Mouse (Mus musculus) MEL (cell line): ENCODE data around the gene Mfsd2a.

ENCODE experiments used
- CHD2 ChIP-seq: IDR thresholded peaks from 2 replicates; pipeline ENCODE4 v1.6.1; 2011; ENCODE audit warnings: low read length, improper control_type of control experiment
- CTCF ChIP-seq, 3 experiments: IDR thresholded peaks in 2 of 3; conservative IDR thresholded peaks in 1 of 3; 2 replicates each; pipeline ENCODE4 v1.5.1; 2011 to 2012; ENCODE audit warnings: low read length in 3 of 3, low read depth in 2 of 3, mild to moderate bottlenecking in 2 of 3, improper control_type of control experiment in 1 of 3, inconsistent platforms in 1 of 3, mixed read lengths in 1 of 3, moderate library complexity in 1 of 3; ENCODE audit not compliant: control insufficient read depth in 1 of 3, insufficient read depth in 1 of 3, poor library complexity in 1 of 3, severe bottlenecking in 1 of 3
- E2F4 ChIP-seq: IDR thresholded peaks from 2 replicates; pipeline ENCODE4 v1.6.1; 2011; ENCODE audit warnings: low read depth, low read length, improper control_type of control experiment, borderline replicate concordance
- GATA1 ChIP-seq: IDR thresholded peaks from 2 replicates; pipeline ENCODE4 v1.6.1; 2011; ENCODE audit warnings: low read depth, low read length, improper control_type of control experiment
- MEF2A ChIP-seq: IDR thresholded peaks from 2 replicates; pipeline ENCODE4 v1.6.1; 2014; ENCODE audit warnings: low read depth, mild to moderate bottlenecking, inconsistent platforms, low read length, improper control_type of control experiment; ENCODE audit not compliant: poor library complexity, insufficient replicate concordance, severe bottlenecking; ENCODE audit errors: extremely low read depth
- MYC ChIP-seq: IDR thresholded peaks from 2 replicates; pipeline ENCODE4 v1.6.1; 2011; ENCODE audit warnings: low read depth, mild to moderate bottlenecking, low read length, improper control_type of control experiment, moderate library complexity
- NELFE ChIP-seq: IDR thresholded peaks from 2 replicates; pipeline ENCODE4 v1.6.1; 2011; ENCODE audit warnings: low read depth, low read length, improper control_type of control experiment
- POLR2A ChIP-seq, 2 experiments: IDR thresholded peaks; 2 replicates each; pipeline ENCODE4 v1.6.1; 2011 to 2012; ENCODE audit warnings: low read length in 2 of 2, mild to moderate bottlenecking in 2 of 2, control low read depth in 1 of 2, improper control_type of control experiment in 1 of 2, low read depth in 1 of 2, moderate library complexity in 1 of 2; ENCODE audit not compliant: control insufficient read depth in 1 of 2, insufficient read depth in 1 of 2, poor library complexity in 1 of 2
- POLR2AphosphoS2 ChIP-seq: IDR thresholded peaks from 2 replicates; pipeline ENCODE4 v1.6.1; 2011; ENCODE audit warnings: low read length, improper control_type of control experiment
- ZC3H11A ChIP-seq: IDR thresholded peaks from 2 replicates; pipeline ENCODE4 v1.6.1; 2012; ENCODE audit warnings: low read depth, mild to moderate bottlenecking, inconsistent platforms, low read length, improper control_type of control experiment
- ZMIZ1 ChIP-seq: IDR thresholded peaks from 2 replicates; pipeline ENCODE4 v1.6.1; 2012; ENCODE audit warnings: low read depth, mild to moderate bottlenecking, inconsistent platforms, low read length, improper control_type of control experiment, moderate library complexity

DNA sequence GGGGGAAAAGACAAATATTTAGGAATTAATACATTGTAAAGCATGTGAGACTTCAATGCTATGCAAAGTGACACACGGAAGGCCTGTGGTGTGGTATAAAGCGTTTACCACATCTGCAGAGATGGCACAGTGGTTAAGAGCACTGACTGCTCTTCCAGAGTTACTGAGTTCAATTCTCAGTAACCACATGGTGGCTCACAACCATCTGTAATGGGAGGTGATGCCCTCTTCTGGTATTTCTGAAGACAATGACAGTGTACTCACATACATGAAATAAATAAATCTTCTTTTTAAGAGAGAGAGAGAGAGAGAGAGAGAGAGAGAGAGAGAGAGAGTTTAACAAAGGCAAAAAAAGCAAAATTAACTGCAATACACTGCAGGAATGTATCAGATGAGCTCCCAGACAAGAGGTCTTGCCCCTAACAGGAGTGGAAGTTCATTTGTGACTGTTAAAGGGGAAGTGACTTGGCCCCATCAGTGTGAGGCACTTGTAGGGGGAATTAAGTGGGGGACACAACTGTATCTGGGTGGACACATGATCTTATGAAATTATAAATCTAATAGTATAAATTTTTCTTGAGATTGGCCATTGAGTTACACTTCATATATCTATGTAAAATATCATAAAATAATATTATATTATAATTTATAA lies 29.9 kb downstream of the Mfsd2a start:
- TF ChIP-seq POLR2A (IDR thresholded peaks at IDR 0.05; ENCODE audit: control insufficient read depth in 1 of 2, insufficient read depth in 1 of 2, low read depth in 1 of 2, low read length in 2 of 2, poor library complexity in 1 of 2), result no peak
- no peak for TF ChIP-seq CTCF (IDR thresholded peaks at IDR 0.05 in 2 of 3, conservative IDR thresholded peaks at IDR 0.05 in 1 of 3; ENCODE audit: control insufficient read depth in 1 of 3, insufficient read depth in 1 of 3, low read depth in 2 of 3, low read length in 3 of 3, poor library complexity in 1 of 3, severe bottlenecking in 1 of 3)
- no peak for TF ChIP-seq NELFE
- no peak for TF ChIP-seq POLR2AphosphoS2
- TF ChIP-seq ZC3H11A, result no peak
- TF ChIP-seq GATA1, result no peak
- TF ChIP-seq CHD2, result no peak
- TF ChIP-seq E2F4, result no peak
- no peak for TF ChIP-seq ZMIZ1
- no peak for TF ChIP-seq MYC
- TF ChIP-seq MEF2A, result no peak
